Mouse (Mus musculus): ENCODE measurements around the gene Ccdc3. TPM values are rescaled to one million over a fixed set of nuclear protein-coding genes. Genes with fewer than 3 reads are reported as not detected.
"Not testable (repeated sequence)": the region's sequence is repeated elsewhere in the genome, so short reads cannot be mapped to it uniquely, and the experiment has no call there.

Gene Ccdc3
- 1 to 10 TPM; 2.0 to 9.4 (median 4.9) TPM for total RNA-seq (2022)

DNA sequence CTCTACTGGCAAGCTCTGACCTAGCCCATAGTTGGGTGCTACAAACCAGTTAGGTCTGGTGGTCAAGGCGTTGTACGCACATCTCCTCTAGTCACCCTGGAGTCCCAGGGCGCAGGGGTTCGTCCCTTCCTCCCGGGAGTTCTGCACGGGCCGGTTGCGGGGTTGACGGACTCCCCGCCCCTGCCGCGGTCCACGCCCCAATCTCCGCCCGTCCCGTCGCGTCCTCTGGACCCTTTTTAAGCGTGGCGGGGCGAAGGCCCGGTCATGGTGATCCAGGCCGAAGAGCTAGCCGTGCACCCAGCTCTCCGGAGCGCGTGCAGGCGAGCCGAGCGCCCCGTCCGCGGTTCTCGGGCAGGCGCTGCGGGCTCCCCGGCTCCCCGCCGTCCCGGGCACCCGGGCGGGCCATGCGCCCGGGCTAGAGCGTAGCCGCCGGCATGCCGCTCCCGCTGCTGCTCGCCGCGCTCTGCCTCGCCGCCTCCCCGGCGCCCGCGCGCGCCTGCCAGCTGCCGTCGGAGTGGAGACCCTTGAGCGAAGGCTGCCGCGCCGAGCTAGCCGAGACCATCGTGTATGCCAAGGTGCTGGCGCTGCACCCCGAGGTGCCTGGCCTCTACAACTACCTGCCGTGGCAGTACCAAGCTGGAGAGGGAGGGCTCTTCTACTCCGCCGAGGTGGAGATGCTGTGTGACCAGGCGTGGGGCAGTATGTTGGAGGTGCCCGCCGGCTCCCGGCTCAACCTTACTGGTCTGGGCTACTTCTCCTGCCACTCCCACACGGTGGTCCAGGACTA, at the start of gene Ccdc3:
TSS of gene Ccdc3 (plus strand) at position 277 of the 787 bp plus-strand sequence.
- DNase-seq (ENCODE audit: low spot score in 2 of 2): peak in 1 of 2 experiments; percentile 5

DNA sequence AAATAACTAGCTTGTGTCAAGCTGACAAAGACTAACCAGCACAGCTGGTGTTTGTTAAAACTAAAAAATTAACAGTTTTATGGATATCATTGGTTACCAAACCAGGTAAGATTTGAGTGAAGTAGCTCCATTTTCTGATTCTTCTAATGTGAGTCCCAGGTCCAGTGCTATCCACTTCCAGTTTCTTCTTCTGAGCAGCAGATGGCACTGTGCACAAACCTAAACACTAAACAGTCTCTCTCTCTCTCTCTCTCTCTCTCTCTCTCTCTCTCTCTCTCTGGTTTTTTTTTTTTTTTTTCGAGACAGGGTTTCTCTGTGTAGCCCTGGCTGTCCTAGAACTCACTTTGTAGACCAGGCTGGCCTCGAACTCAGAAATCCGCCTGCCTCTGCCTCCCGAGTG, 47.2 kb upstream of the Ccdc3 start:
- DNase-seq (ENCODE audit: low spot score in 2 of 2): not testable (repeated sequence)

DNA sequence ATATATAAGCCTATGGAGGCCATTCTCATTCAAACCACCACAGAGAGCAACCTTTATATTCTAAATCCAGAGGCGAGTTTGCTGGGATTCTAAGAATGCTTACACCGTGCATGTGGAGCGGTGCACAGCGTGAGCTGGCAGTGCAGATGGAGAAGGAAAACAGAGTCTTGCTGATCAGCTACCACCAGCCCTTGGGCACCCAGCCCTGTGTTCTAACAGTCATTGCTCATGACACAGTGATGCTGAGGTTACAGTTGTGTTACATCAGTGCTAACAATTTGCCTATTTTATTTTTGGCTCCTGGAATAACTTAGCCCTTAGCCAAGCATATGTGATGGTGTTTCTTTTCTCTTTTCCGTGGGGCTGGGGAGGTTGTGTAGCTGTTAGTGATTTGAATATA, 42.7 kb upstream of the Ccdc3 start:
- no peak for DNase-seq (ENCODE audit: low spot score in 2 of 2)

- no peak for DNase-seq (ENCODE audit: low spot score in 2 of 2)
Observed at GRCm38 (mm10) chr2:5095316-5095715, 42.3 kb upstream of the Ccdc3 start.

GRCm38 (mm10) chr2:5097786-5098445, 39.7 kb upstream of the Ccdc3 start:
- DNase-seq (ENCODE audit: low spot score in 2 of 2): no peak

- no peak for DNase-seq (ENCODE audit: low spot score in 2 of 2)
Observed at GRCm38 (mm10) chr2:5099176-5099575, 38.4 kb upstream of the Ccdc3 start.

DNA sequence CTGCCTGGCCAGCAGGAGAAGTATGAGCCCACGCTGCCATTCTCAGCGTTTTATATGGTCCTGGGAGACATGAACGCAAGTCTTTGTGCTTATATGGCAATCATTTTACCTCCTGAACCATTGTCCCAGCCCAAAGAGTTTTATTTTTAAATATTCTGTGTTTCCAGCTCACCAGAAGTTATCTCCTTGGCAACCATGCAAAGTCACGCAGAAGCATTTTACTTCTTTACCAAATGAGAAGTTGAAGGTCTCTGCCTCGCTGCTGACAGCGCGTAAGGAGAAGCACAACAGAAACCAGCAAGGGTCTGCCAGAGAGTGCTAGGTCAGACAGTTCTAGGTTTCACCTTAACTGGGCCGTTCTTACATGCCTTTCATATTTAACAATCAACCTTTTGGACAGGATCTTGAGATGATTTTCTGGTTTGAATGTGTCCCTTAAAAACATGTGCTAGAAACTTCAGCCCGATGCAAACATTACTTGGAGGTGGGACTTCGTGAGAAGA, 35.8 kb upstream of the Ccdc3 start:
- no peak for DNase-seq (ENCODE audit: low spot score in 2 of 2)

- DNase-seq (ENCODE audit: low spot score in 2 of 2): no peak
Observed at GRCm38 (mm10) chr2:5102891-5103290, 34.7 kb upstream of the Ccdc3 start.

- no peak for DNase-seq (ENCODE audit: low spot score in 2 of 2)
Observed at GRCm38 (mm10) chr2:5112785-5113291, 24.7 kb upstream of the Ccdc3 start.

GRCm38 (mm10) chr2:5114386-5114785, 23.2 kb upstream of the Ccdc3 start:
- no peak for DNase-seq (ENCODE audit: low spot score in 2 of 2)

DNA sequence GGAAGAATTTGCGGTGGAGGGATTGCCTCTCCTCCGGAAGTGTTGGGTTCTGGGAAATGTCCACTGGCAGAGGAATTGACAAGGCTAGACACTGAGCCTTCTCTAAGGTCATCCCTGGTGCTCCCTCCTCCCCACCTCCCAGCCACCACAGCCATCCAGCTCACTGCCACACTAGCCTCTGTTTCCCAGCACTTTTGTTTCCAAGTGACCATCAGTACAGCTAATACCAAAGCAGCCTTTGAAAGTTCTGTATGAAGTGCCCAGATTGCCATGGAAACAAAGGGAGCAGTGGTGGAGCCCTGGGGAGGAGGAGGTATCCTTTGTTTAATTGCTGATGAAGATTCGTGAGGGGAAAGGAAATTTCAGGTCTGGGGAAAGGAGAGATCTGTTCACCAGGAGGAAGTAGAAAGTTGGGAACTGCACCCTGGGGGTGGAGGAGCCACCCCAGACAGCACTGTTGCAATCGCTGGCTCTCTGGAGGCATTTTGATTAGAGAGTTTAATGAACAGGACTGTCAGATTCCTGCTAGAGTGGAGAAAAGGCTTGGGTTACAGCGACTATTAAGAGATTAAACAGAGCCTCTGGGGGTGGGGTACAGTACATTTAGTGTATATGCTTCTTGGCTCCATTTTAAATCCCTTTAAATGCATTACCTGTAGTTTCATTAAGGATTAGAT, 20.6 kb upstream of the Ccdc3 start:
- DNase-seq (ENCODE audit: low spot score in 2 of 2): no peak

DNA sequence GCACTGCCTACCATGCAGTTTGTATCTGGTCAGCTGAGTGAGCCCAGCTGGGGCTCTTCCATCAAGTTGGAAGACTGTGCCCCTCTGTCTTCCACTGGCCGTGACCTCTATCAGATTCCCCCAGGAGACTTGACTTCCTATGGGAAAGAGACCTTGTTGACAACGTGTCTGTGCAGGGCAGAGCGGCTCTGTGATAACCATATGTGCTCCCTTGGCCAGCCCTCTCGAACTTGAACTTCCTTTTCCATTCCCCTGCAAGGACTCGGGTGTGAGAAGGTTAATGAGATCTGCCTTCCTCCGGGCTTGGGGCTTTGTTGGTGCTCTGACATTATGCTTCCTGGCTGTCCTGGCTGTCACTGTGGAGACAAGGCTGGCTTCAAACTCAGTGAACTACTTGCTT, 12.1 kb upstream of the Ccdc3 start:
- DNase-seq (ENCODE audit: low spot score in 2 of 2): no peak

GRCm38 (mm10) chr2:5127369-5127768, 10.2 kb upstream of the Ccdc3 start:
- DNase-seq (ENCODE audit: low spot score in 2 of 2): no peak

DNA sequence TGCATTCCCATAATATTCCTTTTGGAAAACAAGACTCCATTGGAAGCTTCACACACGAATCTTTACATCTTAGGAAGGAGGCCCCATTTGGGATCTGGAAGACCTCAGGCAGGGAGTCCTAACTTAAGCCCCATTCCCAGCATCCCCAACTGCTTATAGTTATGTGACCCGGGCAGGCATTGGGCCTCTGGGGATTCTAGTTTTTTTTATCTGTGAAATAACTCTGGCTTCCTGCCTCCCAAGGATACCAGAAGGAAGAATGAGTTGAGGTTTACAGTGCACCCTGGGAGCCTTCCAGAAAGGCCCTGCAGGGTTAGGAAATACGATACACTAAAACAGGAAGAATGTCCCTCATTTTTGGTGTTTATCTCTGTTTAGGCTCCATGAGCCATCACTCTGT, 8.5 kb upstream of the Ccdc3 start:
- DNase-seq (ENCODE audit: low spot score in 2 of 2): no peak

DNA sequence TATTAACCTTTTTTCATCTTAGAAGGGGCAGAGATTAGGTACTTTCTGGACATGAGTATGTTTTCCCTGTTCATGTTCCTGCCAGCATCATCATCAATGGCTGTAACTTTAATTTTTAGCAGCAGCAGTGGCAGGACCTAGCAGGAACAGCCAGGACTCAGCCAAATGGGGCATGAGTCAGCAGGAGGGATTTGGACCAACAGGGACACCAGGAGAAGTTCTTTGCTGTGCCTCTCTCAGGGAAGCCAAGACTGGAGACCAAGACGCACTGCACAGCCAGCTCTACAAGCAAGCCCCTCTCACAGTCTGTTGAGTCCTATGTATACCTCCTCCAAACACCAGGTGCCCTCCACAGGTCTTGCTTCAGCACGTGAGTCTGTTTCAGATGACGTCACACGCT, 5.5 kb upstream of the Ccdc3 start:
- DNase-seq (ENCODE audit: low spot score in 2 of 2): no peak

DNA sequence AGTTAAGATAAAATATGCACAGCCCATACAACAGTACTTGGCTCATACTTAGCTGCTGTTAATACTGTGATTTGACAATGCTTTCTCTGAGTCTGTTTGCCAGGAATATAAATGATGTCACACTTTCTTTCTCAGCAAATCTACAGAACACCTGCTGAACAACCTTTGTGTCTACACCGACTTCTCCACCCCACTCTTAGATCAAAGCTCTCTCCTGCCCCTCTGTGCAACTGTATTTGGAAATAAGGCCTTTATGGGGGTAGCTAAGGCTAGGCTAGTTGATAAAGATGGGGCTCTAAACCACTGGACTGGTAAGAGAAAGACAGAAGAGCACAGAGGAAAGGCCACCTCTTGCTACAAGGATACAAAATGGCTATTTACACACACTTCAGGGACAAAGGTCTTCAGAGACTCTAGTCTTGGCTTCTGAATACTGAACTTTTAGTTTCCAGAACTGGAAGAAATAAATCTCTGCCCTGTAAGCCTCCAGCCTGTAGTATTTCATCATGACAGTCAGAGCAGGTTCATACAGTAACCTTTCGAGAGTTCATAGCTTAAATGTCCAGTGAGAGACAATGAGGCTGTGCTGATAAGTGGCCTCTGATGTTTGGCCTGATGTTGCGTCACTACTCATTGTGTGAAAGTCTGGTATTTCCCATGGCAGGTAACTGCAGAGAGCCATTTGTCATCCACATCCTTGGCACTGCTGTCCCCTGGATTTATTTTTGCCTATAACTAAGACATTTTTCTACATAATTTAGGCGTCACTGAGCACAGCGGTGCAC, 2.4 kb upstream of the Ccdc3 start:
- DNase-seq (ENCODE audit: low spot score in 2 of 2): no peak

- DNase-seq (ENCODE audit: low spot score in 2 of 2): no peak
Observed at GRCm38 (mm10) chr2:5139961-5140360, 2.4 kb downstream of the Ccdc3 start.

DNA sequence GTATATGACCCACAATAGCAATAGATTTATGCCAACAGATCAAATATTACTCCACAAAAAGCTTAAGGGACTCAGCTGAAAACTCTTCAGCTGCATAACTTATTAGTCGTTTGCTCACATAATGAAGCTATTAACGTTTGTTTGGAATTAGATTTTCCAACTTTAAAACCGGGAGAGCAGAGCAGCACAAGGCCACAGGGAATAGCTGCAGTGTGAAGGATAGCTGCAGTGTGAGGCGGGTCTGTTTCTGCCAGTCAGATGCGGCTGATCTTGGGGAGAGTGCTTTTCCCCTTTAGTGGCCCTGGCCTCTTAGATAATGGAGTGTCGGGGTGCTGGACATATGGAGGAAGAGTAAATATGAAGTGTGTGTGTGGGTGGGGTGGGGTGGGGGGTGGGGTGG, 6.9 kb downstream of the Ccdc3 start:
- DNase-seq (ENCODE audit: low spot score in 2 of 2): no peak

DNA sequence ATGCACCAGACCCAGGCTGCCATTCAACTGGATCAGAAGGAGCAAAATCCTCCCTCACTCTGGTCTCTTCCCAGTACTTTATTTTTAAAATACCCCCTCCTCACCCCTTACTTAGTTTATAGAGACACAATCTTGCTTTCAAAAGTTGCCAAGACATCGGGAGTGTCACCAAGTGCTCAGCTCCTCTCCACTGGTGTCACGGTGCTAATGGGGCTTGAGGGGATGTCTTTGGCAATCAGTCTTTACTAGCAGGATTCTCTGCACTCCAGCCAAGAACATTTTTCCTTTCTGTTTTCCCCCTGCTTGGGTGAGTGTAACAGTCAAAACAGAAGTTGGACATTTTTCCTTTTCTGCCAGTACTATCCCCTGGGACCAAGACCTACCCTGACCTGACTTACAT, 10.3 kb downstream of the Ccdc3 start:
- no peak for DNase-seq (ENCODE audit: low spot score in 2 of 2)

DNA sequence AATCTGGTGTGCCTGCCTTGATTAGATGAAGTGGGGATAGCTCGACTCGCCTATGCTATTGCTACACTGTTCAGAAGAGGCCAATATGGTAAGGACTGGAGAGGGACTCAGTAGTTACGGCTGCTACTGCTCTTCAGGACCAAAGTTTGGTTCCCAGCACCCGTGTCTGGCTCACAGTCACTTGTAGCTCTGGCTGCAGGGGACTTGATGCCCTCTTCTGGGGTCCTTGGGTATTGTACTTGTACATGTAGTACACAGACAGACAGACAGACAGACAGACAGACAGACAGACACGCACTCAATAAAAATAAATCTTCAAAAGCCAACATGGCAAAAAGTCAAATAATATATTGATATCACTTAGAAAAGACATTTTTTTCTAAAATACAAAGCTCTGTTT, 17.1 kb downstream of the Ccdc3 start:
- DNase-seq (ENCODE audit: low spot score in 2 of 2): no peak

GRCm38 (mm10) chr2:5160236-5160848, 22.8 kb downstream of the Ccdc3 start:
- no peak for DNase-seq (ENCODE audit: low spot score in 2 of 2)

All from gastrocnemius, adult 8-10 months (tissue).